Mouse (Mus musculus) kidney, embryonic 14.5 days (tissue): ENCODE results near the gene Sumf1. TPM values are rescaled to one million over a fixed set of nuclear protein-coding genes. Genes with fewer than 3 reads are reported as not detected.

Experiments used
- ATAC-seq: fragments of 200-750 bp; cut with Nextera tagmentation; 2 replicates; pipeline ENCODE4 v1.8.0; 2017; ENCODE audit warnings: moderate number of reproducible peaks, mild to moderate bottlenecking, moderate TSS enrichment, moderate library complexity; ENCODE audit not compliant: low FRiP score, low TSS enrichment
- H3K27ac ChIP-seq: fragments of 300-500 bp; sonication (generic); 2 replicates; pipeline ENCODE4 v1.5.1; 2014; ENCODE audit warnings: low read depth, mild to moderate bottlenecking, low read length, moderate library complexity, mixed read lengths
- H3K27me3 ChIP-seq: fragments of 300-500 bp; sonication (generic); 2 replicates; pipeline ENCODE4 v1.6.1; 2014; ENCODE audit warnings: mild to moderate bottlenecking, low read length; ENCODE audit not compliant: control insufficient read depth, insufficient read depth
- H3K36me3 ChIP-seq: fragments of 300-500 bp; sonication (generic); 2 replicates; pipeline ENCODE4 v1.6.1; 2014; ENCODE audit warnings: low read length, mixed read lengths; ENCODE audit not compliant: control insufficient read depth, insufficient read depth
- H3K4me1 ChIP-seq: fragments of 300-500 bp; sonication (generic); 2 replicates; pipeline ENCODE4 v1.6.1; 2014; ENCODE audit warnings: low read length, mixed read lengths; ENCODE audit not compliant: control insufficient read depth, insufficient read depth
- H3K4me2 ChIP-seq: fragments of 300-500 bp; sonication (generic); replicated peaks from 2 replicates; pipeline ENCODE4 v1.6.1; 2014; ENCODE audit warnings: low read depth, mild to moderate bottlenecking, low read length
- H3K4me3 ChIP-seq: fragments of 300-500 bp; sonication (generic); 2 replicates; pipeline ENCODE4 v1.5.1; 2014; ENCODE audit warnings: mild to moderate bottlenecking, low read length
- H3K9ac ChIP-seq: fragments of 300-500 bp; sonication (generic); 2 replicates; pipeline ENCODE4 v1.6.1; 2014; ENCODE audit warnings: low read depth, mild to moderate bottlenecking, low read length, moderate library complexity
- H3K9me3 ChIP-seq: fragments of 300-500 bp; sonication (generic); 2 replicates; pipeline ENCODE4 v1.6.1; 2016; ENCODE audit warnings: low read length; ENCODE audit not compliant: control insufficient read depth
- WGBS: fragments of 180-500 bp; shearing (Covaris S2); extraction: QIAGEN DNeasy Blood & Tissue Kit; methylation state at CpG from one replicate; pipeline ENCODE4 v1.1.7; 2014; 5-methylcytosine and 5-hydroxymethylcytosine counted together
- polyA plus RNA-seq: library from polyadenylated mRNA; unstranded; fragments of >200 nt; fragmentation: Nextera tagmentation; extraction: Ambion mirVana; gene quantifications from 2 replicates; pipeline ENCODE4 v1.2.1, GENCODE M21; 2014

Sumf1 gene
- polyA plus RNA-seq, 1 experiment from 2014 or later, result 26.8 TPM

GRCm38 (mm10) chr6:108196665-108197064 is 11.3 kb upstream of the Sumf1 start:
- no peak overlapping the region for H3K4me2 ChIP-seq
- no peak overlapping the region for H3K9ac ChIP-seq
- no peaks in the 10 kb centered on the region; the same call in 1 of the 2 replicates for H3K9me3 ChIP-seq
- H3K4me1 ChIP-seq, result no peaks in the 10 kb centered on the region
- H3K36me3 ChIP-seq, result no peaks in the 10 kb centered on the region
- H3K27me3 ChIP-seq, result no peaks in the 10 kb centered on the region
- H3K27ac ChIP-seq, result no peak overlapping the region
- WGBS, result 80% methylated on average over 7 of the region's 7 CpGs
- no peak overlapping the region for H3K4me3 ChIP-seq
- ATAC-seq, result no peak

GRCm38 (mm10) chr6:108192632-108193031 is 7.2 kb upstream of the Sumf1 start:
- WGBS, result 72% methylated on average over 4 of the region's 4 CpGs
- H3K4me2 ChIP-seq, result no peak overlapping the region
- no peaks in the 10 kb centered on the region for H3K36me3 ChIP-seq
- no peaks in the 10 kb centered on the region for H3K9me3 ChIP-seq
- H3K27me3 ChIP-seq, result no peaks in the 10 kb centered on the region
- no peak overlapping the region for H3K4me3 ChIP-seq
- ATAC-seq, result no peak
- no peak overlapping the region for H3K9ac ChIP-seq
- H3K4me1 ChIP-seq, result no peaks in the 10 kb centered on the region
- H3K27ac ChIP-seq, result no peak overlapping the region

- Histone ChIP-seq H3K9ac (no peak overlapping the region), H3K4me2 (no peak overlapping the region), H3K9me3 (no peaks in the 10 kb centered on the region), H3K27me3 (no peaks in the 10 kb centered on the region), H3K4me3 (no peak overlapping the region), H3K27ac (no peak overlapping the region), H3K36me3 (no peaks in the 10 kb centered on the region), H3K4me1 (no peaks in the 10 kb centered on the region)
- 89% methylated on average over 1 of the region's 1 CpGs for WGBS
- ATAC-seq, result no peak
These were observed 5.3 kb upstream of the Sumf1 start for GRCm38 (mm10) chr6:108190690-108191089.

GRCm38 (mm10) chr6:108185685-108186009 is 265 bp upstream of the Sumf1 start:
- no peaks in the 10 kb centered on the region for H3K9me3 ChIP-seq
- H3K9ac ChIP-seq, result peak overlapping the region; percentile 79
- WGBS, result 20% methylated on average over 4 of the region's 4 CpGs
- no peaks in the 10 kb centered on the region for H3K27me3 ChIP-seq
- H3K36me3 ChIP-seq, result no peaks in the 10 kb centered on the region
- no peak for ATAC-seq
- no peak overlapping the region for H3K27ac ChIP-seq
- H3K4me1 ChIP-seq, result peaks cover 8% of the 10 kb centered on the region; the same call in 1 of the 2 replicates
- peak overlapping the region; percentile 86 for H3K4me3 ChIP-seq
- H3K4me2 ChIP-seq, result peak overlapping the region; percentile 94

- 94% methylated on average over 2 of the region's 2 CpGs for WGBS
- no peak overlapping the region for H3K9ac ChIP-seq
- no peaks in the 10 kb centered on the region for H3K36me3 ChIP-seq
- no peaks in the 10 kb centered on the region for H3K4me1 ChIP-seq
- no peak overlapping the region for H3K27ac ChIP-seq
- H3K4me3 ChIP-seq, result no peak overlapping the region
- no peak for ATAC-seq
- H3K9me3 ChIP-seq, result no peaks in the 10 kb centered on the region
- H3K27me3 ChIP-seq, result no peaks in the 10 kb centered on the region
- no peak overlapping the region for H3K4me2 ChIP-seq
These were observed 6.3 kb downstream of the Sumf1 start for GRCm38 (mm10) chr6:108179087-108179486.

DNA sequence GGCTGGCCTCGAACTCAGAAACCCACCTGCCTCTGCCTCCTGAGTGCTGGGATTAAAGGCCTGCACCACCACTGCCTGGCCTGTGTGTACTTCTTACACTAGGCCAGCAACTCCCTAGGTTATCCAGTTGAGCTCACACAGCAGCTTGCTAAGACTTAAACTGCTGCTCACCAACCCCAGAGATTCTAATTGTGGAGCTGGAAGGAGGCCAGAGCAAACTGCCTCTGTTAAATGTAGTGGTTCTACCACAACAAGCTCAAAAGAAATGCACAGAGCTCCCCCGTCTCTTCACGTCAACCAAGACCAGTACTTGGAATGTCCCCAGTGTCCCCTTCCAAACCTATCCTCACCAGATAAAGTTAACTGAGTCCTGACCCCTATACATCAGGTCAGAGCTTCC is 11.2 kb downstream of the Sumf1 start:
- peaks cover 15% of the 10 kb centered on the region; the same call in 1 of the 2 replicates for H3K36me3 ChIP-seq
- no peak for ATAC-seq
- no peaks in the 10 kb centered on the region for H3K4me1 ChIP-seq
- no peak overlapping the region for H3K27ac ChIP-seq
- 97% methylated on average over 3 of the region's 3 CpGs for WGBS
- no peaks in the 10 kb centered on the region for H3K9me3 ChIP-seq
- no peak overlapping the region for H3K4me3 ChIP-seq
- no peak overlapping the region for H3K4me2 ChIP-seq
- no peak overlapping the region for H3K9ac ChIP-seq
- H3K27me3 ChIP-seq, result no peaks in the 10 kb centered on the region

DNA sequence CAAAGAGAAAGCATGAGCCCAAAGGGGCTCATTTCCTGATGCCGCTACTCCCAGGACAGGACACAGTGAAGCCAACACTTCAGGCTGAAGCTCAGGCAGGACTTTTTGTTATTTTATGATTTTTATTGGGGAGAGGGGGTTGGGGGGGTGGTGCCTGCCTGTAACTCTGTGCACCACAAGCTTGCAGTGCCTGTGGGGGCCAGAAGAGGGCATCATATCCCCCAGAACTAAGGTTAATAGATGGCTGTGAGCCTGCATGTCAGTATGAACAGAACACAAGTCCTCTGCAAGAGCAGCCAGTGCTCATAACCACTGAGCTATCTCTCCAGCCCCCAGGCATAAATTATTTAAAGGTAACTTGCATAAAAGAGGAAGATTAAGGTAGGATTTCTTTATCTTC is 13.2 kb downstream of the Sumf1 start:
- 97% methylated on average over 1 of the region's 1 CpGs for WGBS
- Histone ChIP-seq H3K27me3 (no peaks in the 10 kb centered on the region), H3K9ac (no peak overlapping the region), H3K36me3 (peaks cover 15% of the 10 kb centered on the region; the same call in 1 of the 2 replicates), H3K27ac (no peak overlapping the region), H3K4me3 (no peak overlapping the region), H3K4me2 (no peak overlapping the region), H3K9me3 (no peaks in the 10 kb centered on the region), H3K4me1 (no peaks in the 10 kb centered on the region)
- ATAC-seq, result no peak

DNA sequence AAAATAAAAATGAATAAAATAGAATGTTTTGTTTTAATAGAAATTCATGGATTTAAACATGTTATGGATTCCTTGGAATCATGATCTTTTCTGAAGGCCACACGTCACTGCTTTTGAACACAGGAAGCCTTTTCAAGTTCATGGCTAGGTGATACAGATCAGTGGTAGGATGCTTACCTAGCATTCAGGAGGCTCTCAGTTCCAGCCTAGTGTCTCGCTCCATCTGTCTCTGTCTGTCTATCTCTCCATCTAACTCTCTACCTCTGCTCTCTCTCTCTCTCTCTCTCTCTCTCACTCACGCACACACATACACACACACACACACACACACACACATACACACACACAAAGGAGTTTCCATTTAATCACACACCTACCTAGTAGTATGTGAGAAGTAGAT is 15.9 kb downstream of the Sumf1 start:
- Histone ChIP-seq H3K9me3 (no peaks in the 10 kb centered on the region), H3K4me2 (no peak overlapping the region), H3K27ac (no peak overlapping the region), H3K4me3 (no peak overlapping the region), H3K9ac (no peak overlapping the region), H3K27me3 (no peaks in the 10 kb centered on the region), H3K36me3 (peaks cover 15% of the 10 kb centered on the region; the same call in 1 of the 2 replicates), H3K4me1 (no peaks in the 10 kb centered on the region)
- no peak for ATAC-seq
- 93% methylated on average over 3 of the region's 3 CpGs for WGBS

DNA sequence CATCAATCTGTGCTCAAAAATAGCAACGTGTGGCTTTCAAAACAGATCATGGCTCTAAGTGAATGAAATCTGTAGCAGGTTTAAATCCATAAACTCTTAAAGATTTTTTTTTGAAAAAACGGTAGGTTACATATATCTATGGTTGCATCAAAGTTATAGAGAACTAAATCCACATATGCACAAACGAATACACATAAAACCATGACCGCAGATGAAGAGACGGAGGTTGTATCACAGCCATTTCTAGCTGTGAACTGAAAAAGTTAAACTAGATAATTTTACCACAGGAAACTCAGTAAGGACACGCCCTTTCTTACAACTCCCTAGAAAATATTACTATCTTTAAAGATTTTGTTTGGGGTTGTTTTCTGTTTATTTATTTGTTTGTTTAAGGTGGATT is 16.7 kb downstream of the Sumf1 start:
- H3K4me1 ChIP-seq, result no peaks in the 10 kb centered on the region
- H3K36me3 ChIP-seq, result peaks cover 13% of the 10 kb centered on the region; the same call in 1 of the 2 replicates
- H3K4me2 ChIP-seq, result no peak overlapping the region
- H3K27ac ChIP-seq, result no peak overlapping the region
- ATAC-seq, result no peak
- no peaks in the 10 kb centered on the region for H3K27me3 ChIP-seq
- no peak overlapping the region for H3K9ac ChIP-seq
- H3K4me3 ChIP-seq, result no peak overlapping the region
- H3K9me3 ChIP-seq, result no peaks in the 10 kb centered on the region
- 93% methylated on average over 6 of the region's 6 CpGs for WGBS
